Mouse (Mus musculus): ENCODE measurements around the gene Spon2.

Gene Spon2

GRCm38 (mm10) chr5:33218081-33218480, at the start of gene Spon2:
TSS of gene Spon2 (minus strand) at chr5:33218455.
- no peak for DNase-seq

DNA sequence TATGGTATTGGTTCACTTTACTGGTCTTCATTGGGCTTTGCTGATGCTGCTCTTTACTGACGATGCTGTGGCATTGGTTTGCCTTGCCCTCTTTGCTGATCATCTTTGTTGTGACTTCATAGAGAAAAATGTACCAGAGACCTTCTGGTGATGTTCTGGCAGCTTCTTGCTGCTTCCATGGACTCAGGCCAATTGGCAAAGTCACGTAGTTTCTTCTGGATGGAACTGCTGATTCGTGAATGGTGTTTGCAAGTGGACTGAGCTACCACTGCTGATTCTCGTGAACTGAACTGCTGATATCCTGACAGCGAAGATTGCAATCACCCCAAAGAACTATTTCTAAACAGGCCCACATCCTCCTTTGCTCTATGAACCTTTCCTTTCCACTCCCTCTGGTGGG, 36.2 kb upstream of the Spon2 start:
- DNase-seq: no peak

GRCm38 (mm10) chr5:33248186-33248585, 29.9 kb upstream of the Spon2 start:
- no peak for DNase-seq

GRCm38 (mm10) chr5:33247387-33247786, 29.1 kb upstream of the Spon2 start:
- no peak for DNase-seq

DNA sequence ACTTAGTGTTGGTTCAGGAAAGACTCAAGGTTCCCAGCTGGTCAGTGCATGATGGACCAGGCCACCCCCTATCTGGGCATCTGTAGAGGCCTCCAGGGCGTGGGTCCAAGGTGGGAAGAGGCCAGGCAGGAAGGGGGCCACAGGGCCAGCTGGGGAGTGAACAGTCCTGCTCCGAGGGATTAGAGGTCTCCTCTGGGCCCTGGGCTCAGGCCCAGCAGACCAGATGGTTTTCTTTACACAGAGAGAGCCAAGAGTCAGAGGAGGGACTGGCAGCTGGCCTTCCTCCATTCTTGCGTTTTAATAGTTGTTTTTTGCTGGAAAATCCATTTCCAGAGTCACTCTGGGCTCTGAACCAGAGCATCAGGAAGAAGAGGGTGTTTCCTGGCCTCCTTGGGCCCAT, 27.4 kb upstream of the Spon2 start:
- no peak for DNase-seq

DNA sequence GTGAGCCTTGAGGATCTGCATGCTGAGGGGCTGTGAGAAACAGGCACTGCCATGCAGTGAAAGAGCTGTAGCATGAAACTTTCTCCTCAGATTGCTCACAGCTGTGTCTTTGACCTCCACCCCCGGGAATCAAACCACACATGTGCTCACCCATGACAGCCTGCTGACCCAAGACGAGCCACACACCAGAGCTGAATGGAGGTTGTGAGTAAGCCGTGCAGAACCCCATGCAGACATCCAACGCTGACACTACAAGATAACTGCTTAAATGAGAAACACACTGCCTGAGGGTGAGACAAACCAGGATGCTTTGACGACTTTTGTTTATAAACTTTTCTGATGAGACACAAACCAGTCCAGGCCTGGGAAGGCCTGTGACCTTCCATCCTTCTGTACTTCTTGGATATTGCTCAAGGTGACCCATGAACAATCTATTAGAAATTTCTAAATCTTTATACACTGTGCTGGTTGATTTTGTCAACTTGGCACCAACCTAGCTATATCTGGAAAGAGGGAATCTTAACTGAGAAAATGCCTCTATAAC, 26.2 kb upstream of the Spon2 start:
- no peak for DNase-seq

- no peak for DNase-seq
Observed at GRCm38 (mm10) chr5:33239934-33240333, 21.7 kb upstream of the Spon2 start.

DNA sequence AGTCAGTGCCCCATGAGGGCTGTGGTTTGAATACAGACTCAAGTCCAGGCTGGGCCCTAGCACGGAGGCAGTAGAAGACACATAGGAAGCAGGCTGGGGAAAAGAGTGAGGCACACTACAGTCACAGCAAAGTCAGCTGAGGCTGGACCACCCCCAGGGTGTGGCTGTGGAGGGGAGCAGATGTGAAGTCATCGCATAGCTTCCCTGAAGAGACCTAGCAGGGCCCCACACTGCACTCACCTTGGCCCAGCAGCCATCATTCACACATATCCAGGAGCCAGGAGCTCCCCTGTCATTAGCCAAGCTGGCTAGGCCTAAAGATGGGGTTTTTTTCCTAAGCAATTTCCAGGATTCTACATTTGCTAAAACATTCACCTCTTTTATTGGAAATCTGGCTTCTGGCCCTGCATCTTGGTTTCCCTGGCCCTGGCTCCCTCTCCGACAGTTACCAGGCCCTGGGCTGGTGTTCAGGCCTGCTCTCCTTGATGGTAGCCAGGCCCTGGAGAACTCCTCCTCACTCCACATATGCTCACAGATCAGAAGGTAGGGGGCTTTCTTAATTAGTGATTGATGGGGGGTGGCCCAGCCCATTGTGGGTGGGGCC, 21.0 kb upstream of the Spon2 start:
- no peak for DNase-seq

GRCm38 (mm10) chr5:33238256-33238645, 20.0 kb upstream of the Spon2 start:
- DNase-seq: no peak

GRCm38 (mm10) chr5:33237600-33238255, 19.5 kb upstream of the Spon2 start:
- DNase-seq: no peak

DNA sequence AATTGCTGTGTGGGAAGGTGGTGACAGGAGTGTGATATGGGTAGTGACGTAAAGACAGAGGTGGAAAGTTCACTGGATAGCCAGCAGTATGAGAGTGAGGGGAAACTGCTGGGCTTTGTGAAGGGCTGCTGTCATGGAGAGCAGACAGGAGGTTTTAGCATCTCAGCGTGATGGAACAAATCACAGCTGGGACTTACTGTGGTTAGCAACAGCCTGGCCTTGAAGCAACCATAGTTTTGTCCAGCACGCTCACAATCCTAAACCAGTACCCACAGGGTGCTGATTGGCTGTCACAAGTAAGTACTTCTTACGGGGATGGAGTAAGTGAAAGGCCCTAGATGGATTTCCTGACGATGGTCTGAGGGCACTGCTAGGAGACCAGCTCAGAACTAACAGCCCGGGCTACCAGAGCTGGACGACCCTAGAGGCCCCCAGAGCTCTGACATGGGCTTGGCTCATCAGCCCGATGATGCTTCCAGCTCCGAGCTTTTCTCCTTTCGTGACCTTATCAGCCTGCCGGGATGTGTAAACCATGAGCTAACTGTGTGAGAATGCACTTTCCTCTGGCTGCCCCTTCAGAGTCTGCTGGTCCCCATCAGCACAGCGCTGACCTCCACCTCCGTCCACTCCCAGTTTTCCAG, 16.3 kb upstream of the Spon2 start:
- DNase-seq: no peak

DNA sequence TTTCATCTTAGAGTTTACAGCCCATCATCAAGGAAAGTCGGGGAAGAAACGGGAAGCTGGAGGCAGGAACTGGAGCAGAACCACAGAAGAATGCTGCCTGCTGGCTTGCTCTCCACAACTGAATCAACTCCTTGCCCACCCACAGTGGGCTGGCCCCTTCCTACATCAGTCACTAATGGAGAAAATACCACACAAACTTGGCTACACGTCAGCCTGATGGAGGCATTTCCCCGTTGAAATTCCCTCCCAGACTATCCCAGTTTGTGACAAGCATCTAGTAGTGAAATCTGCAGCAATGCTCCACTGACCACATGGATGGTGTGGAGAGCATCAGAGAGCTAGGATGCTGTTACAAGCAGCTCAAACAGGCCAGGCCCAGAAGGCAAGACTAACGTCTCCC, 14.5 kb upstream of the Spon2 start:
- DNase-seq: no peak

DNA sequence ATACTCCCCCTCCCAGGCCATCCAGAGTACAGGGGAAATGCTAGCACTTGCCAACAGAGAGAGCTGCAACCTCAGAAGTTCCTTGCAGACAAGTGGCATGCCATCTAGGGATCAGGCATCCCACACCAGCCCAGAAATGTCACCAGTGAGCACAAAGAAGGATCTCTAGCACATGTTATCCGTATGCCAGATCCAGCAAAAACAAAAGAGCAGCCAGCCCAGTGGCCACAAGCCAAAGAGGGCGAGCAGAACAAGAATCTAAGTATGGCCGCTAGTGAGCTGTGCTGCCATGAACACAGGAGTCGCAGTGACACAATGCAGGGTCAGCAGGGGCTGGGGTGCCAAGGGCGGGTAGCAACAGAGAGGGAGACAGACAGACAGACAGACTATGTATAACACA, 12.0 kb upstream of the Spon2 start:
- DNase-seq: no peak

- no peak for DNase-seq
Observed at GRCm38 (mm10) chr5:33228428-33228827, 10.2 kb upstream of the Spon2 start.

- no peak for DNase-seq
Observed at GRCm38 (mm10) chr5:33225673-33226072, 7.4 kb upstream of the Spon2 start.

DNA sequence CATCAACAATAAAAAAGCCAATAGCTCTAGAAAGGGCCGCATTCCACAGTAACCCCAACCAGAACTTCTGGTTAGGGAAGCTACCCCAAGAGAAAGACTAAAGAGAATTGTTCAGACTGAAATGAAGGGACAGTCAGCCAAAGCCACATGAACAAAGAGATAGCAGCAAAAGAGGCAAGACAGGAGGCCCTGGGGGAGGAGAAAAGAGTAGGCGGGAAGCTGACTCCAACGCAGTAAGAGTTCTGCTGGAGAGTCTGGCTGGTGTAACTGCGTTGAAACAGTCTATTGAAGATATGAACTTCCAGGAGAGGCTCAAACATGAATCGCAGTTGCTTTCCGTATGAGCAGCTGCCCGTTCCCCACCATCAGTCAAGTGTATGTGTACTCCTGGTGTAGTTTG, 6.2 kb upstream of the Spon2 start:
- DNase-seq: no peak

DNA sequence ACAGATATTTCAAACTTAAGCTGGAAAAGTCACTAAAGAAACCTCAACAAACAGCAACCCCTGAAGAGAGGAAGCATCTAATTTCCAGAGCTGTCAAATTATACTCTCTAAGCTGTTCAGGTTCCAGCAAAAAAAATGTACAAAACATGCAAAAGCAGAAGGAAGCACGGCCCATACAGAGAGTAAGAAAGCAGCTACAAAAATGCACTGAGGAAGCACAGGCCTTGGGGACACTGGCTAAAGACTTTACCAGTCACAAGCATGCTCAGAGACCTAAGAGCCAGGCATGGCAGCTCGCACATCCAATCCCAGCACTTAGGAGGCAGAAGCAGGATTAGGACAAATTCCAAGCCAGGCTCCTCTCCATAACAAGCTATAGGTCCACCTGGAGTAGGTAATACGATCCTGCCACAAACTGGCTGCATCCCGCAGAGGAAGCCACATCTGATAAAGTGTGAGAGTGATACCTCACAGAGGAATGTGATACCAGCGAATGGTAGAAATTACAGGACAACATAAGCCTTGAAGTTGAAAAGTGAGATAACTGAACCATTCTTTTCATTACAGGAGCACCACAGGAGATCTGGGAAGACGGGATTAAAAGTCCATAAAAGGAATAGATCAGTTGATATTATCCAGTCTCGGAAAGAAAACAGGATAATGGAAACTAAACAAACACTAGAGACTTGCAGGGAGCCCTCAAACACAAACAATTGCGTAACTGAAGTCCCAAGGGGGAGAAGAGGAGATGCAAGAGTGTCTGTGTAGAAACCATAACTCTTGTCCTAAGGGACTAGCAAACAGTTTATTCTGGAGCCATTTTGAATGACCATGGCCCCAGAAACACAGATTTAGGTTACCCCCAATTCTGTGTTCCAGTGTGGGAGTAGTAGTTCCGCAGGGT, 4.8 kb upstream of the Spon2 start:
- DNase-seq: no peak

DNA sequence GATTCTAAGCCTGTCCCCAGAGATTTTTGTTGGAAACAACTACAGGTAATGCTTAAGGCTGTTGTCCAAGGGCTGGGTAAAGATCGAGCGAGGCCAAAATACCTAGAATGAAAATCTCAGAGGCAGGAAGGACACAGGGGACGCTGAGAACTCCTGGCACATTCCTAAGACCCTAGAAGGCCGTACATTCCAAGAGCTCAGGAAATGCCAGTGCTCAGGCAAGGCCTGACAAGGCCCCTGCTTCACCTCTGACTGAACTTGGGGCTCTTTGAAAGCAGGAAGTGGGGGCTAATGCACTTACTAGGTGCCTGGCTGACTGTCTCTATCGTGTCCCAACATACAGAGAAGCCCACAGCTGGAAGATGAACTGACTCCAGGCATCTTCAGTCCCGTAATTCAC, 4.1 kb upstream of the Spon2 start:
- DNase-seq: no peak

DNA sequence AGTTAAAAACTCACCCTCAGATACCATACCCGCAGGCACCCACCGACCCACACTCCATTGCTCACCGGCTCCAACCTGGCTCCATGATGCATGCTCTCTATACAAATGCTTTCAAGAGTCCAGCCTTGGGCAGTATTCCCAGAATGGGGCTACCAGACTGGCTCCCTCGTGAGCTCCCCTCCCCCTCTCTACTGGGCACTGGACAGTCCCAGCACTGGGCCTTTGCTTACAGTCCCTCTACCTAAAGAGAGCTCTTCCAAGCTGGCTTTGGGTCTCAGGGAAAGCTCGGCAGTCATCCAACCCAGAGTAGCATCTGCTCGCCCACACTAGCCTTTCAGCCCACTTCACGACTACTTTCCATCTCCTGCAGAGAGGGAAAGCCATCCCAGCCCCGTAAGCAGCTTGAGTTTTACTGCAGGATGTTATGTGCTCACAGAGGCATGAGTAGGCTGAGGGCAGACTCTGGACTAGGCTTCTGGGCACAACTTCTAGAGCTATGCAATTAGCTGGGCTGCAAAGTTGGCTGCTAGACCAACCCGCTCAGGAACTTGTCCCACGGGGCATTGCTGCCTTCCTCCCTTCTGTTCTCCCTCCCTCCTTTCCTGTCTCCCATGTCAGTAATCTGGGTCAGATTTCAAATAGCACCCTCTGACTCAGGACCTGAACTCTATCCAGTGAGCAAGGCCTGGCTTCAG, 2.2 kb upstream of the Spon2 start:
- DNase-seq: no peak

DNA sequence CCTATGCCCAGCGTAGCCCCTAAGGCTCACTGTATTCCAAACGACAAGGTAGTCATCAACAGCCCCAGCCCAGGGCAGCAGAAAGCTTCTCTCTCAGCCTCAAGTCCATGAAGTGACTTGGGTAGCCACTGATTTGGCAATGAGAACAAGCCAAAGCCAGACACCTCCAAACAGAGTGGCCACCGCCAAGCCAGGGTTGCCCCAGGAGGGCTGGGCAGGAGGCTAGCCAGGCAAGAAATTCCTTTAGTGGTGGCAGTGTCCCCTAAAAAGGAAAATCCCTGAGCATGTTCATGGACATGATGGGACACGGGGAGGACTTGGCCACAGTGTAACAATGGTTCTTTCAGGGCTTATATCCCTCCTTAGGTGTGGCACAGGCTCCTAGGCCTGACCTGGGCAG, 1.6 kb upstream of the Spon2 start:
- no peak for DNase-seq

- DNase-seq: no peak
Observed at GRCm38 (mm10) chr5:33218746-33219449, 643 bp upstream of the Spon2 start.

- no peak for DNase-seq
Observed at GRCm38 (mm10) chr5:33217663-33218062, 592 bp downstream of the Spon2 start.

Measured in B cell, adult 2 months (primary cell).